Mouse (Mus musculus) megakaryocyte-erythroid progenitor cell, adult 5-6 weeks (primary cell): ENCODE data around the gene Gm21149. TPM values are rescaled to one million over a fixed set of nuclear protein-coding genes. Genes with fewer than 3 reads are reported as not detected.
"Not testable (repeated sequence)": the region's sequence is repeated elsewhere in the genome, so short reads cannot be mapped to it uniquely, and the experiment has no call there.

ENCODE experiments used
- ATAC-seq: replicated peaks from 2 replicates; pipeline ENCODE4 v1.8.0; 2016; ENCODE audit warnings: mild to moderate bottlenecking, inconsistent platforms; ENCODE audit not compliant: severe bottlenecking, poor library complexity, low FRiP score, low TSS enrichment
- total RNA-seq, 2 experiments: library from RNA; stranded (forward) in 1 of 2; stranded (reverse) in 1 of 2; fragments of 200-1000, 215-1000 nt in 1 of 2; fragments of >200 nt in 1 of 2; fragmentation: Nextera tagmentation in 1 of 2; gene quantifications; 2 replicates each; pipeline ENCODE4 v1.2.3; 2014 to 2017

The Gm21149 gene
- total RNA-seq, 2 experiments from 2014 or later, result not detected

- ATAC-seq, result not testable (repeated sequence)
These were observed 8.6 kb downstream of the Gm21149 start for GRCm38 (mm10) chr5:15467768-15468167.

GRCm38 (mm10) chr5:15466218-15466617, 10.1 kb downstream of the Gm21149 start:
- not testable (repeated sequence) for ATAC-seq

- not testable (repeated sequence) for ATAC-seq
These were observed 12.8 kb downstream of the Gm21149 start for GRCm38 (mm10) chr5:15463561-15463960.

- not testable (repeated sequence) for ATAC-seq
These were observed 14.7 kb downstream of the Gm21149 start for GRCm38 (mm10) chr5:15461613-15462012.

- not testable (repeated sequence) for ATAC-seq
These were observed 18.3 kb downstream of the Gm21149 start for GRCm38 (mm10) chr5:15457865-15458571.

Other genes starting within 250 kb of the Gm21149 start
- gene Gm21190, start 52.7 kb upstream of the Gm21149 start, total RNA-seq (2014; fragmentation: Nextera tagmentation), result not detected in 2 replicates
- gene Gm21190, start 52.7 kb upstream of the Gm21149 start, total RNA-seq (2017), result not detected in 2 replicates
- not detected in 2 replicates for gene Gm21083, start 100.8 kb upstream of the Gm21149 start, total RNA-seq (2014; fragmentation: Nextera tagmentation)
- not detected in 2 replicates for gene Gm21083, start 100.8 kb upstream of the Gm21149 start, total RNA-seq (2017)
- not detected in 2 replicates for gene Speer4d, start 142.5 kb upstream of the Gm21149 start, total RNA-seq (2014; fragmentation: Nextera tagmentation)
- not detected in 2 replicates for gene Speer4d, start 142.5 kb upstream of the Gm21149 start, total RNA-seq (2017)
- gene 4930572O03Rik, start 180.5 kb upstream of the Gm21149 start, total RNA-seq (2014; fragmentation: Nextera tagmentation), result not detected in 2 replicates
- gene 4930572O03Rik, start 180.5 kb upstream of the Gm21149 start, total RNA-seq (2017), result not detected in 2 replicates
- not detected in 2 replicates for gene Speer4c, start 237.7 kb upstream of the Gm21149 start, total RNA-seq (2014; fragmentation: Nextera tagmentation)
- gene Speer4c, start 237.7 kb upstream of the Gm21149 start, total RNA-seq (2017), result not detected in 2 replicates